ENCODE assay signal across 8 mouse cellular contexts in genomic region chr13:51400186-51400719, GRCm38 (mm10). TPM values are rescaled to one million over a fixed set of nuclear protein-coding genes. Genes with fewer than 3 reads are reported as not detected.
A peak's percentile ranks its signal among the peaks of the same experiment; 100 is the strongest.
DNase-seq lines count a peak whose midpoint lies in the region; ATAC-seq lines count a peak whose summit lies in the region.

No protein-coding gene starts in this region.

- WGBS in lung, embryonic 16.5 days, result 28% methylated on average over 14 of the region's 14 CpGs
- 23% methylated on average over 14 of the region's 14 CpGs for WGBS in embryonic facial prominence, embryonic 13.5 days
- WGBS in midbrain, embryonic 10.5 days, result 38% methylated on average over 14 of the region's 14 CpGs

- peaks cover 2% of the 10 kb centered on the region; the same call in 1 of the 2 replicates for H3K9me3 ChIP-seq in lung, embryonic 16.5 days (ENCODE audit: control insufficient read depth, low read length)
- no peaks in the 10 kb centered on the region for H3K9me3 ChIP-seq in embryonic facial prominence, embryonic 13.5 days
- peaks cover 3% of the 10 kb centered on the region; the same call in 1 of the 2 replicates for H3K9me3 ChIP-seq in midbrain, embryonic 10.5 days (replicated peaks)

- peak overlapping the region; percentile 53 for H3K9ac ChIP-seq in lung, embryonic 16.5 days (ENCODE audit: low read length)
- peak overlapping the region; percentile 61 for H3K9ac ChIP-seq in embryonic facial prominence, embryonic 13.5 days

- no peak overlapping the region for H3K27ac ChIP-seq in lung, embryonic 16.5 days (ENCODE audit: low read length)
- H3K27ac ChIP-seq in embryonic facial prominence, embryonic 13.5 days, result no peak overlapping the region
- H3K27ac ChIP-seq in midbrain, embryonic 10.5 days (replicated peaks), result peak overlapping the region; percentile 79

- peak overlapping the region; percentile 80 for H3K4me2 ChIP-seq in lung, embryonic 16.5 days (ENCODE audit: low read depth, low read length)
- peak overlapping the region; percentile 67 for H3K4me2 ChIP-seq in embryonic facial prominence, embryonic 13.5 days

- no peaks in the 10 kb centered on the region for H3K27me3 ChIP-seq in lung, embryonic 16.5 days (ENCODE audit: control insufficient read depth, insufficient read depth, low read depth, low read length)
- H3K27me3 ChIP-seq in embryonic facial prominence, embryonic 13.5 days, result no peaks in the 10 kb centered on the region
- H3K27me3 ChIP-seq in midbrain, embryonic 10.5 days (ENCODE audit: low read depth, poor library complexity, severe bottlenecking), result no peaks in the 10 kb centered on the region

- no peak for DNase-seq in lung, adult 18-20 months
- DNase-seq in T-cell, adult 2 months (ENCODE audit: low spot score), result peak; percentile 57
- peak; percentile 42 for DNase-seq in kidney, adult 18-20 months
- peak; percentile 29 for DNase-seq in midbrain, embryonic 10.5 days (ENCODE audit: low spot score)
- no peak for DNase-seq in frontal cortex, postnatal 25 days (ENCODE audit: low spot score in 2 of 2)
- no peak for DNase-seq in lung, postnatal 10 days

- peak overlapping the region; percentile 43 for H3K4me3 ChIP-seq in lung, embryonic 16.5 days (ENCODE audit: low read length)
- peak overlapping the region; percentile 37 for H3K4me3 ChIP-seq in embryonic facial prominence, embryonic 13.5 days
- peak overlapping the region; percentile 55 for H3K4me3 ChIP-seq in midbrain, embryonic 10.5 days

- no peaks in the 10 kb centered on the region for H3K36me3 ChIP-seq in lung, embryonic 16.5 days (ENCODE audit: control insufficient read depth, insufficient read depth, low read length)
- no peaks in the 10 kb centered on the region for H3K36me3 ChIP-seq in embryonic facial prominence, embryonic 13.5 days
- H3K36me3 ChIP-seq in midbrain, embryonic 10.5 days, result no peaks in the 10 kb centered on the region

- H3K4me1 ChIP-seq in lung, embryonic 16.5 days (replicated peaks; ENCODE audit: control insufficient read depth, insufficient read depth, low read length), result peaks cover 9% of the 10 kb centered on the region
- H3K4me1 ChIP-seq in embryonic facial prominence, embryonic 13.5 days, result peaks cover 14% of the 10 kb centered on the region
- peaks cover 15% of the 10 kb centered on the region for H3K4me1 ChIP-seq in midbrain, embryonic 10.5 days

- peak; percentile 31; the same call in 1 of the 2 replicates for ATAC-seq in lung, embryonic 16.5 days (ENCODE audit: low read depth)
- no peak for ATAC-seq in embryonic facial prominence, embryonic 13.5 days (ENCODE audit: insufficient number of reproducible peaks, insufficient read depth, low FRiP score, low TSS enrichment, low read depth)

RNA-seq across cellular contexts. Expression of gene S1pr3, which starts 8.2 kb away (rescaled TPM):
- polyA plus RNA-seq in lung, embryonic 16.5 days (2015; fragmentation: Nextera tagmentation; extraction: Ambion mirVana), result 109 and 117 TPM in 2 replicates
- polyA plus RNA-seq in embryonic facial prominence, embryonic 13.5 days (2015; fragmentation: Nextera tagmentation; extraction: Ambion mirVana), result 147 and 152 TPM in 2 replicates
- polyA plus RNA-seq in midbrain, embryonic 10.5 days (2016; fragmentation: Nextera tagmentation; extraction: Ambion mirVana), result 47.5 and 53.4 TPM in 2 replicates

Comparison
In these comparisons a context has a peak if more than half of its experiments do, and no peak if none do; other contexts are left out.
1. DNase-seq: peak in T-cell, adult 2 months (single experiment), kidney, adult 18-20 months (single experiment) and midbrain, embryonic 10.5 days (single experiment); none in lung, adult 18-20 months (0 of 2), frontal cortex, postnatal 25 days (0 of 2) and lung, postnatal 10 days (single experiment).
2. Peak in every context shown above with its lines, with median percentiles within 50 percentile points of each other: H3K4me3 ChIP-seq.